Mouse (Mus musculus) cerebellum, adult (tissue): ENCODE results near the gene Ddx41.

ENCODE experiments used
- ATAC-seq: cut with Nextera tagmentation; 2 replicates; pipeline ENCODE4 v1.9.2; 2017; ENCODE audit warnings: mild to moderate bottlenecking, moderate library complexity, mixed read lengths; ENCODE audit not compliant: insufficient number of reproducible peaks, low FRiP score, low TSS enrichment

The Ddx41 gene

GRCm38 (mm10) chr13:55483071-55483470 lies 53.4 kb downstream of the Ddx41 start:
- ATAC-seq: no peak

- ATAC-seq: no peak
Observed at GRCm38 (mm10) chr13:55482542-55482941, 53.9 kb downstream of the Ddx41 start.
